Mouse (Mus musculus): ENCODE results near the gene Crhr2. TPM values are rescaled to one million over a fixed set of nuclear protein-coding genes. Genes with fewer than 3 reads are reported as not detected.

Gene Crhr2
- polyA plus RNA-seq, 1 experiment from 2014 or later: 0.50 TPM

DNA sequence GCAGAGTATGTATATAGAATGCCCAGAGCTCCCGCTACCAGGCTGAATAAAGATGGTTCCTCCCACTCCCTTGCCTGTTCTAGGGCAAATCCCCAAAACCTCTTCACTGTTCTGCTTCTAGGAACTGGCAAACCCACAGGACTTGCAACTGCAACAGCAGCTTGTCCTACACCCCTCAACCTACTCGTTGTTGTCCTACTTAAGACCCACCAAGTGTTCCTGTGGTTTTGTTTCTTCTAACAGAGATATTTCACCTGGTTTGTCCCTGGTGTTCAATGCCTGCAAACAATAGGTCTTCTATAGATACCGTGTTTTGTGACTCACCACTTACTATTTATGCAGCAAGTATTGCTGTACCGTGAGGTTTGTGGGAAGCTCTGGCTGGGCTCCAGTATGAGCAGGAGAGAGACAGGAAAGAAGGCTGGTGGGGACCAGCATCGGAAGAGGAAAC, 28.5 kb upstream of the Crhr2 start:
- Histone ChIP-seq H3K36me3 (no peaks in the 10 kb centered on the region), H3K4me2 (replicated peaks) (no peak overlapping the region), H3K9me3 (replicated peaks) (no peaks in the 10 kb centered on the region), H3K4me1 (no peaks in the 10 kb centered on the region), H3K9ac (no peak overlapping the region), H3K27me3 (peaks cover 80% of the 10 kb centered on the region), H3K27ac (no peak overlapping the region), H3K4me3 (no peak overlapping the region)
- ATAC-seq (ENCODE audit: low FRiP score): no peak
- WGBS: 83% methylated on average over 5 of the region's 5 CpGs

DNA sequence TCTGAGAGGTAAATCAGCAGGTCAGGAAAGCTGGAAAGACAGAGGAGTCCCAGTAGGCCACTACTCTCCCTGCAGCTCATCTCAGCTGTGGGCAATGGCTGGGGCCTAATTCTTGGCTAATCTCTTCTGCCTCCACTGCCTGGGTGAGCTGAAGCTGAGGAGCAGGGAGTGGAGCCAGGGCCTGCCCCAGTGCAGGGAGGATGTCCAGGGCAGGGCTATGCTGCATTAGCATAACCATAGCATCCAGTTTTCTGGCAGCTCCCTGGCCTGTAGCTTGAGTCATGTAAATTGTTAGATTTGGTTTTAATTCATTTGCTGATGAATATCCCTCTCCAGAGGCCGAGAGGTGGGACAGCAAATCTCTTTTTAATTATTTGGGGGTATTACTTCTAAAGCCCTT, 26.4 kb upstream of the Crhr2 start:
- no peak overlapping the region for H3K27ac ChIP-seq
- H3K27me3 ChIP-seq: peaks cover 62% of the 10 kb centered on the region
- H3K4me3 ChIP-seq: no peak overlapping the region
- H3K4me2 ChIP-seq (replicated peaks): no peak overlapping the region
- no peaks in the 10 kb centered on the region for H3K36me3 ChIP-seq
- WGBS: 59% methylated on average over 1 of the region's 1 CpGs
- no peaks in the 10 kb centered on the region for H3K9me3 ChIP-seq (replicated peaks)
- no peak overlapping the region for H3K9ac ChIP-seq
- ATAC-seq (ENCODE audit: low FRiP score): no peak
- no peaks in the 10 kb centered on the region for H3K4me1 ChIP-seq

DNA sequence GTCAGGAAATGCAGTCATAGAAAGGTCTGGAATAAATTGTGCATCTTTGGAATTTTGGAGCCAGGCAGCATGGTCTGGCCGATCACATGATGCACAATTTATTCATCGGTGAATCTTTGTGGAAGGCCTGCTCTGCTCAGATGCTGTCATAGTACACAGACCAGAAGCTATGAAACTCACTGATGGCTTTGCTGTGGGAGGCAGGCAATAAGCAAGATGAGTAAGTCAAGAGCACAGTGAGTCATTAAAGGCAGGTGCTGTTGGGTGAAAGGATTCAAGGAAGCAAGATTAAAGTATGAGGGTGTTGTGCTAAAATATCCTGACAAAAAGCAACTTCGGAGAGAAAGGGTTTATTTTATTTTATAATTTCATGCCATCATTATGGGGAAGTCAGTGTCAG, 19.4 kb upstream of the Crhr2 start:
- WGBS: 97% methylated on average over 3 of the region's 3 CpGs
- Histone ChIP-seq H3K9ac (no peak overlapping the region), H3K36me3 (no peaks in the 10 kb centered on the region), H3K27me3 (peaks cover 14% of the 10 kb centered on the region), H3K27ac (no peak overlapping the region), H3K9me3 (replicated peaks) (no peaks in the 10 kb centered on the region), H3K4me3 (no peak overlapping the region), H3K4me2 (replicated peaks) (no peak overlapping the region), H3K4me1 (no peaks in the 10 kb centered on the region)
- no peak for ATAC-seq (ENCODE audit: low FRiP score)

DNA sequence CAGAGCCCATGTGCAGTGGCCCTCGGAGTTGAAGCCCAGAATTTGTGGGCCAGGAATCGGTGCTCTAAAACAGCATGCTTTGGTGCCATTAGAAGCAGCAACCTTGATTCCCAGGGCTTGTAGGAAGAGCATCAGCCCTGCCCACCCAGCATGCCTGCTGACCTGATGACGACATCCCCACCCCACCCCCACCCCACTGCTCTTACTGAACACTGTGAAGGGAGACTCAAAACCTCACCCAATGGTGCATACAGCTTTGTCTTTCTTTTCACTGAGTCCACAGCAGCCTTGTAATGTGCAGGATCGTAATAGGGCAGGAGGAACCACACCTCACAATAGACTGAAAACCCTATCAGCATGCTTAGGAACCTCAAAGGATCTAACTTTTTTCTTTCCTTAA, 13.3 kb upstream of the Crhr2 start:
- 22% methylated on average over 4 of the region's 4 CpGs for WGBS
- Histone ChIP-seq H3K9ac (no peak overlapping the region), H3K9me3 (replicated peaks) (0 out of 2 replicates have a peak, but pooled peaks cover 5% of the 10 kb centered on the region), H3K4me2 (replicated peaks) (no peak overlapping the region), H3K27ac (no peak overlapping the region), H3K36me3 (no peaks in the 10 kb centered on the region), H3K27me3 (peaks cover 10% of the 10 kb centered on the region), H3K4me3 (no peak overlapping the region), H3K4me1 (peaks cover 10% of the 10 kb centered on the region; the same call in 1 of the 2 replicates)
- ATAC-seq (ENCODE audit: low FRiP score): no peak; the same call in 1 of the 2 replicates

DNA sequence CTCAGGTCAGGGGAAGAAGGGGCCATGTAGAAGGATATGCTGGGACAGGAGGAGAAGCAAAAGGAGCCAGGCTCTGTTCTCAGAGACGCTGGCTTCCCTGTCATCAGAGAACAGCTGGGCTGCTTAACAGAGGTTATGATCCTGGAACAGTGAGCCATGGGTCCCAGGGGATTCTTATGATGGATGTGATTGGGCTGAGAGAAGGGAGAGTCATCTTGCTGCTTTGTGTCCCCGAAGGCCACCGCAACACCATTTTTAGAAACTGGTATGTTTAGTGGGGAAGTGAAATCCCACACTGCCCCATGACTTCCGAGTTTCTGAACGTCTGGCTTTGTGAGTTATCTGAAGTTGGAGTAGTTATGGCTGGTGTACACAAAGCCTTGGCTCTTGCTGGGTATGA, 12.5 kb upstream of the Crhr2 start:
- ATAC-seq (ENCODE audit: low FRiP score): no peak
- WGBS: 70% methylated on average over 5 of the region's 5 CpGs
- H3K9me3 ChIP-seq (replicated peaks): 0 out of 2 replicates have a peak, but pooled peaks cover 5% of the 10 kb centered on the region

DNA sequence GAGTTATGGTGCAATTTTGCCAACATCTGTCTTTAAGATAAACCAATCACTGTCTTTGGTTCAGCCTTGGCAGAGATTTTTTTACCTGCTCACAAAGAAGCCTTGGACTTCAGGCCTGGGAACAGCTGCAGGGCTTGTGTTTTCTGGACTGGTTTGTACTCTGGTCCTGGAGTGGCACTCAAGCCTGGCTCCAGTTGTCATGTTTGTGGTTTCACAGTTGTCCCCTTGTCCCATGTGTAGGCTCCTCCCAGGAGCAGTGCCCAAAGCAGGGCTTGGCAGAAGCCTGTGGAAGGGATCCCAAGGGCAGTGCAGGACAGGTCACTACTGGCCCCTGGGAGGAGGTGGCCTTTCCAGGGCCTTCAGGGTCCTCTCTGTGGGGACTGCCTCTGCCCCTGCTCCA, 5.5 kb upstream of the Crhr2 start:
- H3K9ac ChIP-seq: no peak overlapping the region
- ATAC-seq (ENCODE audit: low FRiP score): no peak
- H3K4me1 ChIP-seq: no peaks in the 10 kb centered on the region
- H3K4me3 ChIP-seq: no peak overlapping the region
- peaks cover 4% of the 10 kb centered on the region; the same call in 1 of the 2 replicates for H3K27me3 ChIP-seq
- no peak overlapping the region for H3K27ac ChIP-seq
- no peak overlapping the region for H3K4me2 ChIP-seq (replicated peaks)
- H3K9me3 ChIP-seq (replicated peaks): 0 out of 2 replicates have a peak, but pooled peaks cover under 1% of the 10 kb centered on the region
- no peaks in the 10 kb centered on the region for H3K36me3 ChIP-seq

More for the DNA sequence above, 12.5 kb upstream of the Crhr2 start:
- peaks cover 10% of the 10 kb centered on the region for H3K27me3 ChIP-seq
- H3K9ac ChIP-seq: no peak overlapping the region
- peaks cover 10% of the 10 kb centered on the region; the same call in 1 of the 2 replicates for H3K4me1 ChIP-seq
- H3K4me2 ChIP-seq (replicated peaks): no peak overlapping the region
- H3K4me3 ChIP-seq: no peak overlapping the region
- H3K27ac ChIP-seq: no peak overlapping the region
- no peaks in the 10 kb centered on the region for H3K36me3 ChIP-seq

DNA sequence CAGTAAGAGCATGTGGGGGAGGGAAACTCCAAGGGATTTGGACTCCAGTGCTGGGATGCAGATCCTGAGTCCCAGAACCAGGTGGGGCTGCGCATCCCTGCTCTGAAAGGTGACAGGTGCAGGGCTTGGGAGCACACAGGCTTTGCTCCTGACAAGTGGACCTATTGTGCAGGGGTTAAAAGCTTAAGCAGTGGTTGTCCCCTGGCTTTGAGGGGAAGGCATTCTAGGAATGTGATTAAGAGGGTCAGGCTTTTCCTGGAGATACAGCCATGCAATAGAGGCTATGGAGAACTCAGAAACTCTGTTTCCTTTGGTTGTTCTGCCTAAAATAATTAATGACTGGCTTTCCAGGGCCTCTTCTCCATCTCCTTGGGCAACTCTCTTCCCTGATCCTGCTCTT, 609 bp upstream of the Crhr2 start:
- Histone ChIP-seq H3K9ac (no peak overlapping the region), H3K4me1 (no peaks in the 10 kb centered on the region), H3K4me2 (replicated peaks) (no peak overlapping the region), H3K9me3 (replicated peaks) (no peaks in the 10 kb centered on the region), H3K4me3 (no peak overlapping the region), H3K36me3 (no peaks in the 10 kb centered on the region), H3K27me3 (no peaks in the 10 kb centered on the region), H3K27ac (no peak overlapping the region)
- 74% methylated on average over 1 of the region's 1 CpGs for WGBS
- ATAC-seq (ENCODE audit: low FRiP score): no peak

DNA sequence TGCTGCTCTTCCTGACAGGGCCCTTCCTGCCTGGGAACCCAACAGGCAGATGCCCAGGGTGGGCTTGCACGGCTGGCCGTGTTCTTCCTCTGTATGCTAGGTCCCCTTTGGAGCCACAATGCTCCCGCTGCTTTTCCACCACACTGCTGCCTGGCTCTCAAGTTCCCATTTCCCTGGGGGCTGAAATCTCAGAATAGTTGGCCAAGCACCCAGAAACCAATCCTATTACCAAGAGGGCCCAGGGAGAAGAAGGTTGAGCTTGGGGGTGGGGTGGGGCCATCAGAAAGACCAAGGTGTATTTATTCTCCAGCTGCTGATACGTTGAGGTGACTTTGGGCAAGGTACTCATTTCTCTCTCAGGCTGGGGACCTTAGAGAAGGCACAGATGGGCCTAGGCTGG, 1.5 kb downstream of the Crhr2 start:
- WGBS: 79% methylated on average over 4 of the region's 4 CpGs
- Histone ChIP-seq H3K4me1 (no peaks in the 10 kb centered on the region), H3K4me2 (replicated peaks) (no peak overlapping the region), H3K9ac (no peak overlapping the region), H3K9me3 (replicated peaks) (no peaks in the 10 kb centered on the region), H3K4me3 (no peak overlapping the region), H3K36me3 (no peaks in the 10 kb centered on the region), H3K27ac (no peak overlapping the region), H3K27me3 (no peaks in the 10 kb centered on the region)
- ATAC-seq (ENCODE audit: low FRiP score): no peak

DNA sequence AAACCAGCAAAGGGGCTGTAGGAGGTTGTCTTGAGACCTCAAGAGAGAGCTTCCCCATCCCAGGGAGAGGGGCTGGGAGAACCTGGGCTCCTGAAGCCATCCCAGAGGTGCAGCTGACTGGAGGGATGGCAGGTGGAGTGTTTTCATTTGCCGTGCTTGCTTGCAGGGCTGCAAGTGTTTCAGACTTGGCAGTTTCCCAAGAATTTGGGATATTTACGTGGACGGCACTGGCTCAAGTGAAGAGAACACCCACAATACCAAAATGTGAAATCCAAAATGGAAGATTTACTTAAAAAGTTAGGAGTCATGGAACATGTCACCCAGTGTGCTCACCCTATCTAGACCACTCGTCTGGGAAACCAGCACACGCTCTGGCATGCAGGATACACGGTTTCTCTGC, 2.2 kb downstream of the Crhr2 start:
- no peak overlapping the region for H3K9ac ChIP-seq
- H3K4me2 ChIP-seq (replicated peaks): no peak overlapping the region
- no peaks in the 10 kb centered on the region for H3K4me1 ChIP-seq
- no peaks in the 10 kb centered on the region for H3K9me3 ChIP-seq (replicated peaks)
- WGBS: 76% methylated on average over 6 of the region's 6 CpGs
- no peaks in the 10 kb centered on the region for H3K36me3 ChIP-seq
- H3K27me3 ChIP-seq: no peaks in the 10 kb centered on the region
- H3K27ac ChIP-seq: no peak overlapping the region
- H3K4me3 ChIP-seq: no peak overlapping the region
- no peak for ATAC-seq (ENCODE audit: low FRiP score)

DNA sequence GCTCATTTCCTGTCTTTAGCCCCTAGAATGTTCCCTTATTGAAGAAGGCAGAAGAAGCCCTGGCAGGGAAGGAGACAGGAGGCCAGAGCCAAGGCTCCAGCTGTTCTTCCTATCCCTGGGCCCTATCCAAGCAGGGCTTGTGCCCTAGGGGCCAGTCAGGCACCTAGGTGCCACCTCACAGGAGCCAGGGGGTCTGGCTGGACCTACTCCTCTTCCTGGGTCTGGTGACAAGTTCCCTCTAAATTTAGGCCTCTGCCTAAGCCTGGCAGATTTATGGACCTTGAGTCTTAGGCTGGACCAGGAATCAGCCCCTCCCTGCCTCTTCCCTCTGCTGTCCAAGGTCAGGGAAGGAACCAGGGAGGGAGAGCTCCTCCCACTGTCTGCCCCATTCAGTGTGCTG, 4.4 kb downstream of the Crhr2 start:
- Histone ChIP-seq H3K4me2 (replicated peaks) (no peak overlapping the region), H3K27ac (no peak overlapping the region), H3K4me1 (no peaks in the 10 kb centered on the region), H3K9me3 (replicated peaks) (no peaks in the 10 kb centered on the region), H3K27me3 (no peaks in the 10 kb centered on the region), H3K9ac (no peak overlapping the region), H3K4me3 (no peak overlapping the region), H3K36me3 (no peaks in the 10 kb centered on the region)
- ATAC-seq (ENCODE audit: low FRiP score): no peak

DNA sequence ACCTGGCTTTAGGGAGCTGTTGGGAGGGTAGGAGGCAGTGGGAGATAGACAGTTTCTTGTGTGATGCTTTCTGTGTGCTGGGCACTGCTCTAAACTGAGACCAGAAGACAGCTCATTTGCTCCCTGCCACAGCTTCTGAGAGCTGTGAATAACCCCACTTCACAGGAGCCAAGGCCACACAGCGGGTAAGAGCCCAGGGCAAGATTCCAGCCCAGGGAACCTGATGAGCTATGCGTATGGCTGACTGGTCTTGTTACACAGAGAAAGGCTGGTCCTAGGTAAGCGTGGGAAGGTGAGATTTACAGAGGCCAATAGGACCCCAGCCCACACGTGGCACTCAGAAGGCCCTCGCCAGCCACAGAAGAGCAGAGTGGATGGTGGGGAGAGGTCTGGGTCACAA, 6.2 kb downstream of the Crhr2 start:
- no peak for ATAC-seq (ENCODE audit: low FRiP score)
- no peak overlapping the region for H3K4me2 ChIP-seq (replicated peaks)
- no peaks in the 10 kb centered on the region for H3K36me3 ChIP-seq
- H3K9me3 ChIP-seq (replicated peaks): no peaks in the 10 kb centered on the region
- H3K27ac ChIP-seq: no peak overlapping the region
- 79% methylated on average over 5 of the region's 5 CpGs for WGBS
- H3K9ac ChIP-seq: no peak overlapping the region
- H3K27me3 ChIP-seq: no peaks in the 10 kb centered on the region
- H3K4me1 ChIP-seq: peaks cover 8% of the 10 kb centered on the region
- H3K4me3 ChIP-seq: no peak overlapping the region

DNA sequence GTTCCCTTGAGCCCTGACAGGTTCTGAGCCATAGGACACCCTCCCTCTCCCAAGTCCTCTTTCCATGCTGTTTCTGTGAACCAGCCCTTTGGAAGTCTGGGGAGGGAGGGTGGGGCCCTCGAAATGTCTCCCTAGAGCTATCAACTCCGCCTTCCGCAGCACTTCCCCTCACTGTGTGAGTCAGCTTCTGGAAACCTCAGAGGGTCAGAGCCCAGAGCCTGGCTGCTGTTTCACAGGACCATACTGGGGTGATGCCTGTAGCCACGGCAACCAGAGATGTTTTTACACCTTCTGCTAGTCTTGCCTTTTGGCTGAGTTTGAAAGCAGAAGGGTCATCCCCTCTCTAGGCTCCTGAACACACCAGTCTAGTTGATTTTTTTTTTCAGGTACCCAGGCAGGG, 9.8 kb downstream of the Crhr2 start:
- peaks cover 28% of the 10 kb centered on the region for H3K27me3 ChIP-seq
- ATAC-seq (ENCODE audit: low FRiP score): no peak
- no peak overlapping the region for H3K4me2 ChIP-seq (replicated peaks)
- 39% methylated on average over 4 of the region's 4 CpGs for WGBS
- H3K27ac ChIP-seq: no peak overlapping the region
- H3K36me3 ChIP-seq: no peaks in the 10 kb centered on the region
- peaks cover 11% of the 10 kb centered on the region for H3K4me1 ChIP-seq
- no peak overlapping the region for H3K9ac ChIP-seq
- no peak overlapping the region for H3K4me3 ChIP-seq
- no peaks in the 10 kb centered on the region for H3K9me3 ChIP-seq (replicated peaks)

DNA sequence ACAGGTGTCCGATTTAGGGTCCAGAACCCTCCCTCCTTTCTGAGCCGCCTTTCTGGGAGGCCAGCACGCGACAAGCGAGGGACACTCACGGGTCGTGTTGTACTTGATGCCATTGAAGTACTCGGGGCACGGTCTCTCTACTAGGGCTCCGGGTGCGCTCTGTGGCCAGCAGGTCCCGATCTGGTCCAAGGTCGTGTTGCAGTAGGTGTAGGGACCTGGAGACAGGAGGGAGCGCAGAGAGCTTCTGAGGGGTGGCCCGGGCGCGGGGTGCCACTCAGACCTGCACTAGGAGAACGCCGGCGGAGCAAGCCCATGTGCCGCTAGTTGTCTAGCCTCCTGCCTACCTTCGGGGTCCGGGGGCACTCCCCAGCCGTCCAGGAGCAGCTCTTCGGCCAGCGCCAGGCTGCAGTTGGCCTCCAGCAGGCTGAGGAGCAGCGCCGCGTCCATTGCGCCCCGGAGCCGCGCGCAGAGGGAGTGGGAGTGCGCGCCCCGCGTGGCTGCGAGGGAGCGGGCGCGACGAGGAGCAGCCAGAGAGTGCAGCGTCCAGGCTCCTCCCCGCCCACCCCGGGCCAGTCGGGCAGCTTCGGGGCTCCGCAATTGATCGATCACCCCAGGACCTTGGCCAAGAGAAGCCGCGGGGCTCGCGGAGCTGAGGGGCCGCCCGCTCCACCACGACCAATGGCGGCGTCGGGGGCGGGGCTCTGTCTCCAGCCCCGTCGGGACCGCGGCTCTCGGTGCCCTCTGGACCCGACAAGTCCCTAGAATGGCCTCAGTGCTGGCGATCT, 15.3 kb downstream of the Crhr2 start:
- Histone ChIP-seq H3K27ac (no peak overlapping the region), H3K36me3 (no peaks in the 10 kb centered on the region), H3K4me3 (peak overlapping the region; percentile 51), H3K4me1 (peaks cover 20% of the 10 kb centered on the region), H3K9me3 (replicated peaks) (no peaks in the 10 kb centered on the region), H3K4me2 (replicated peaks) (peak overlapping the region; percentile 87), H3K9ac (peak overlapping the region; percentile 42; the same call in 1 of the 2 replicates), H3K27me3 (peaks cover 80% of the 10 kb centered on the region)
- WGBS: under 1% methylated on average over 68 of the region's 68 CpGs
- ATAC-seq (ENCODE audit: low FRiP score): peak; percentile 34
